ENCODE assay signal across 10 mouse cellular contexts in genomic region chr19:48022763-48023162, GRCm38 (mm10).
"Had no signal": no experiment of that assay in that cellular context is flagged by ENCODE, and none has a peak within 500 bp of the region (broad histone marks: within the 10 kb centered on the region; RNA-seq: fewer than 3 reads in every experiment).

No protein-coding gene starts in this region.

- H3K9me3 ChIP-seq: intestine, embryonic 15.5 days; limb, embryonic 10.5 days; liver, embryonic 15.5 days had no signal

- H3K4me2 ChIP-seq: intestine, embryonic 15.5 days; liver, embryonic 11.5 days; liver, embryonic 15.5 days; lung, embryonic 14.5 days had no signal

- H3K27me3 ChIP-seq: intestine, embryonic 15.5 days; liver, embryonic 15.5 days had no signal

- H3K4me3 ChIP-seq: intestine, embryonic 15.5 days; left cerebral cortex, adult 2 months; limb, embryonic 10.5 days; liver, embryonic 15.5 days had no signal

- H3K4me1 ChIP-seq: intestine, embryonic 15.5 days; limb, embryonic 10.5 days; liver, embryonic 15.5 days had no signal

- DNase-seq: kidney, adult 18-20 months; kidney, postnatal 10 days; lung, embryonic 14.5 days; lung, postnatal 36 days had no signal

- H3K27ac ChIP-seq: intestine, embryonic 15.5 days; left cerebral cortex, adult 2 months; limb, embryonic 10.5 days; liver, embryonic 15.5 days; stomach, postnatal 0 days had no signal

- H3K9ac ChIP-seq: intestine, embryonic 15.5 days; liver, embryonic 15.5 days; lung, embryonic 14.5 days had no signal

- ATAC-seq: intestine, embryonic 15.5 days had no signal

- H3K36me3 ChIP-seq: intestine, embryonic 15.5 days; limb, embryonic 10.5 days; liver, embryonic 15.5 days had no signal
